Mouse (Mus musculus): ENCODE measurements around the gene Ndufs1. TPM values are rescaled to one million over a fixed set of nuclear protein-coding genes. Genes with fewer than 3 reads are reported as not detected.
A peak's percentile ranks its signal among the peaks of the same experiment; 100 is the strongest.
"Not testable (repeated sequence)": the region's sequence is repeated elsewhere in the genome, so short reads cannot be mapped to it uniquely, and the experiment has no call there.

Gene Ndufs1
- polyA plus RNA-seq, 1 experiment from 2014 or later: 125 TPM

DNA sequence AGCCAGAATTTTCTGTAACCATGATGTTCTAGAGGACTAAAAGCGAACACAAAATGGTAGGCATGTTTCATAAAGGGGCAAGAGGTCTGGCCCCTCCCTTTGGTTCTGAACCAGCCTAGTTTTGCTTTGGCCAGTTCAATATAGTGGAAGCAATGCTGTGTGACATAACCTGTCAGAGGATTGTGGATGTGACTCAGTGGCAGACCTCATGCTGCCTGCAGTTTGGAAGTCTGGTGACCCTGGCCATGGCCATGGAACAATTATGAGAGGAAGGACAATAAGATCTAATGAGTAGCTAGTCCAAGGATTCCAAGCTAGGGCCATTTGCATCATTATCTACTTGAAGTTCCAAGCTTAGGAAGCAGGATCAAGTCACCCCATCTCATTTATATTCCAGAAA, 4.8 kb upstream of the Ndufs1 start:
- Histone ChIP-seq H3K36me3 (peaks cover 17% of the 10 kb centered on the region), H3K4me3 (replicated peaks) (no peak overlapping the region), H3K4me1 (peaks cover 9% of the 10 kb centered on the region; the same call in 1 of the 2 replicates), H3K9ac (no peak overlapping the region), H3K27ac (no peak overlapping the region), H3K4me2 (no peak overlapping the region), H3K9me3 (no peaks in the 10 kb centered on the region), H3K27me3 (replicated peaks) (no peaks in the 10 kb centered on the region)
- 94% methylated on average over 1 of the region's 1 CpGs for WGBS
- ATAC-seq (ENCODE audit: insufficient read depth, low FRiP score, low read depth): no peak

- no peak overlapping the region for H3K27ac ChIP-seq
- H3K4me3 ChIP-seq (replicated peaks): no peak overlapping the region
- H3K27me3 ChIP-seq (replicated peaks): no peaks in the 10 kb centered on the region
- ATAC-seq (ENCODE audit: insufficient read depth, low FRiP score, low read depth): peak; percentile 77
- WGBS: 4% methylated on average over 3 of the region's 3 CpGs
- no peaks in the 10 kb centered on the region for H3K9me3 ChIP-seq
- no peak overlapping the region for H3K4me2 ChIP-seq
- H3K9ac ChIP-seq: no peak overlapping the region
- peaks cover 9% of the 10 kb centered on the region; the same call in 1 of the 2 replicates for H3K4me1 ChIP-seq
- H3K36me3 ChIP-seq: peaks cover 17% of the 10 kb centered on the region
These were observed 4.4 kb upstream of the Ndufs1 start for GRCm38 (mm10) chr1:63181019-63181418.

- not testable (repeated sequence) for H3K27me3 ChIP-seq (replicated peaks); ATAC-seq (ENCODE audit: insufficient read depth, low FRiP score, low read depth); H3K27ac ChIP-seq; H3K4me2 ChIP-seq; H3K9ac ChIP-seq; H3K4me3 ChIP-seq (replicated peaks); H3K9me3 ChIP-seq
- WGBS: 63% methylated on average over 4 of the region's 4 CpGs
- Histone ChIP-seq H3K36me3 (peaks cover 17% of the 10 kb centered on the region), H3K4me1 (peaks cover 11% of the 10 kb centered on the region; the same call in 1 of the 2 replicates)
These were observed 3.9 kb upstream of the Ndufs1 start for GRCm38 (mm10) chr1:63180575-63180974.

GRCm38 (mm10) chr1:63180122-63180521, 3.5 kb upstream of the Ndufs1 start:
- Histone ChIP-seq H3K9ac (no peak overlapping the region), H3K27me3 (replicated peaks) (no peaks in the 10 kb centered on the region), H3K4me1 (peaks cover 15% of the 10 kb centered on the region; the same call in 1 of the 2 replicates), H3K4me2 (no peak overlapping the region), H3K9me3 (no peaks in the 10 kb centered on the region), H3K36me3 (peaks cover 17% of the 10 kb centered on the region), H3K4me3 (replicated peaks) (no peak overlapping the region), H3K27ac (no peak overlapping the region)
- no peak for ATAC-seq (ENCODE audit: insufficient read depth, low FRiP score, low read depth)
- WGBS: 89% methylated on average over 4 of the region's 4 CpGs

GRCm38 (mm10) chr1:63178308-63178707, 1.7 kb upstream of the Ndufs1 start:
- peaks cover 19% of the 10 kb centered on the region; the same call in 1 of the 2 replicates for H3K4me1 ChIP-seq
- ATAC-seq (ENCODE audit: insufficient read depth, low FRiP score, low read depth): no peak
- 64% methylated on average over 3 of the region's 3 CpGs for WGBS
- H3K36me3 ChIP-seq: peaks cover 17% of the 10 kb centered on the region
- no peak overlapping the region for H3K9ac ChIP-seq
- no peaks in the 10 kb centered on the region for H3K27me3 ChIP-seq (replicated peaks)
- peak overlapping the region; percentile 94 for H3K4me3 ChIP-seq (replicated peaks)
- no peaks in the 10 kb centered on the region for H3K9me3 ChIP-seq
- no peak overlapping the region for H3K27ac ChIP-seq
- peak overlapping the region; percentile 60 for H3K4me2 ChIP-seq

GRCm38 (mm10) chr1:63176259-63176603, 402 bp downstream of the Ndufs1 start:
- Histone ChIP-seq H3K9me3 (no peaks in the 10 kb centered on the region), H3K4me3 (replicated peaks) (peak overlapping the region; percentile 94), H3K9ac (peak overlapping the region; percentile 89), H3K27me3 (replicated peaks) (no peaks in the 10 kb centered on the region), H3K36me3 (peaks cover 22% of the 10 kb centered on the region), H3K4me2 (peak overlapping the region; percentile 76), H3K4me1 (peaks cover 19% of the 10 kb centered on the region; the same call in 1 of the 2 replicates), H3K27ac (peak overlapping the region; percentile 83)
- under 1% methylated on average over 14 of the region's 14 CpGs for WGBS
- ATAC-seq (ENCODE audit: insufficient read depth, low FRiP score, low read depth): peak; percentile 23

GRCm38 (mm10) chr1:63175853-63176252, 780 bp downstream of the Ndufs1 start:
- Histone ChIP-seq H3K36me3 (peaks cover 24% of the 10 kb centered on the region), H3K4me1 (peaks cover 19% of the 10 kb centered on the region; the same call in 1 of the 2 replicates), H3K4me3 (replicated peaks) (peak overlapping the region; percentile 94), H3K4me2 (peak overlapping the region; percentile 76), H3K27me3 (replicated peaks) (no peaks in the 10 kb centered on the region), H3K27ac (peak overlapping the region; percentile 83), H3K9ac (peak overlapping the region; percentile 89), H3K9me3 (no peaks in the 10 kb centered on the region)
- 7% methylated on average over 11 of the region's 11 CpGs for WGBS
- no peak for ATAC-seq (ENCODE audit: insufficient read depth, low FRiP score, low read depth)

DNA sequence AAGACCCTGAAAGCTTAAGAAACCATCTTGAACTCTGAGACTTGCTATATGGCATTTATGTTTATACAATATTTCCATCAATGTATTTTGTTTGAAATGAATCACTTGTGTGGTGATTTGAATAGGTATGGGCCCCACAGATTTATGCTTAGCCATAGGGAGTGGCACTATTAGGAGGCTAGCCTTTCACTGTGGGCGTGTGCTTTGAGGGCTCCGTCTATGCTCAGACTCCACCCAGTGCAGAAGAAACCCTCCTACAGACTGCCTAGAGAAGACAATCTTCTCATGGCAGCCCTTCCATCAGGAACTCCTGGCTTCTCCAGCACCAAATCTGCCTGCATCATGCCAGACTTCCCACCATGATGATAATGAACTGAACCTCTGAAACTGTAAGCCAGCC, 8.0 kb downstream of the Ndufs1 start:
- H3K4me2 ChIP-seq: no peak overlapping the region
- H3K4me3 ChIP-seq (replicated peaks): no peak overlapping the region
- WGBS: 66% methylated on average over 2 of the region's 2 CpGs
- H3K4me1 ChIP-seq: no peaks in the 10 kb centered on the region
- H3K9ac ChIP-seq: no peak overlapping the region
- no peaks in the 10 kb centered on the region for H3K9me3 ChIP-seq
- ATAC-seq (ENCODE audit: insufficient read depth, low FRiP score, low read depth): no peak
- H3K27ac ChIP-seq: no peak overlapping the region
- peaks cover 25% of the 10 kb centered on the region for H3K36me3 ChIP-seq
- H3K27me3 ChIP-seq (replicated peaks): no peaks in the 10 kb centered on the region

DNA sequence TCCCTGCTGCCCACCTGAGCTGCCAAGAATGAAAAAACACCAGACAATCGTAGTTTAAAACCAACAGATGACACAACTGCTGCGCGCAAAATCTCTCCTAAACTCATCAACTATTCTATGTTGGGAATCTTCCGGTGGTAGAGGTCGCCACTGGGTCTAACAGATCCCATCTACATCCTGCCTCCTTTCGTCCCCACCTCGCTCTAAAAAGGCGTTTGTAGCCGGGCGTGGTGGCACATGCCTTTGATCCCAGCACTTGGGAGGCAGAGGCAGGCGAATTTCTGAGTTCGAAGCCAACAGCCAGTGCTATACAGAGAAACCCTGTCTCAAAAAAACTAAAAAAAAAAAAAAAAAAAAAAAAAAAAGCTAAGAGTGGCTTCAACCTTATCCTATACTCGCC, 36.4 kb downstream of the Ndufs1 start:
- WGBS: 93% methylated on average over 13 of the region's 13 CpGs
- no peak for ATAC-seq (ENCODE audit: insufficient read depth, low FRiP score, low read depth)

GRCm38 (mm10) chr1:63138586-63138985, 38.0 kb downstream of the Ndufs1 start:
- H3K4me3 ChIP-seq (replicated peaks); H3K9ac ChIP-seq; H3K27me3 ChIP-seq (replicated peaks); H3K4me2 ChIP-seq; H3K9me3 ChIP-seq; H3K4me1 ChIP-seq; ATAC-seq (ENCODE audit: insufficient read depth, low FRiP score, low read depth); H3K27ac ChIP-seq: not testable (repeated sequence)
- WGBS: 91% methylated on average over 1 of the region's 1 CpGs
- H3K36me3 ChIP-seq: peaks cover 18% of the 10 kb centered on the region

More for the DNA sequence above, 36.4 kb downstream of the Ndufs1 start:
- Histone ChIP-seq H3K4me2 (no peak overlapping the region), H3K9ac (no peak overlapping the region), H3K4me1 (no peaks in the 10 kb centered on the region), H3K27ac (no peak overlapping the region), H3K36me3 (peaks cover 25% of the 10 kb centered on the region), H3K27me3 (replicated peaks) (no peaks in the 10 kb centered on the region), H3K9me3 (no peaks in the 10 kb centered on the region), H3K4me3 (replicated peaks) (no peak overlapping the region)

GRCm38 (mm10) chr1:63137971-63138370, 38.7 kb downstream of the Ndufs1 start:
- Histone ChIP-seq H3K9ac (no peak overlapping the region), H3K36me3 (peaks cover 14% of the 10 kb centered on the region; the same call in 1 of the 2 replicates), H3K27me3 (replicated peaks) (no peaks in the 10 kb centered on the region), H3K4me2 (no peak overlapping the region), H3K4me1 (no peaks in the 10 kb centered on the region), H3K9me3 (no peaks in the 10 kb centered on the region), H3K27ac (no peak overlapping the region), H3K4me3 (replicated peaks) (no peak overlapping the region)
- ATAC-seq (ENCODE audit: insufficient read depth, low FRiP score, low read depth): no peak
- 74% methylated on average over 2 of the region's 2 CpGs for WGBS

- Histone ChIP-seq H3K4me2 (no peak overlapping the region), H3K9me3 (no peaks in the 10 kb centered on the region), H3K27ac (no peak overlapping the region), H3K4me3 (replicated peaks) (no peak overlapping the region), H3K4me1 (no peaks in the 10 kb centered on the region), H3K36me3 (0 out of 2 replicates have a peak, but pooled peaks cover 7% of the 10 kb centered on the region), H3K27me3 (replicated peaks) (no peaks in the 10 kb centered on the region), H3K9ac (no peak overlapping the region)
- WGBS: 77% methylated on average over 3 of the region's 3 CpGs
- no peak for ATAC-seq (ENCODE audit: insufficient read depth, low FRiP score, low read depth)
These were observed 42.1 kb downstream of the Ndufs1 start for GRCm38 (mm10) chr1:63134530-63134929.

DNA sequence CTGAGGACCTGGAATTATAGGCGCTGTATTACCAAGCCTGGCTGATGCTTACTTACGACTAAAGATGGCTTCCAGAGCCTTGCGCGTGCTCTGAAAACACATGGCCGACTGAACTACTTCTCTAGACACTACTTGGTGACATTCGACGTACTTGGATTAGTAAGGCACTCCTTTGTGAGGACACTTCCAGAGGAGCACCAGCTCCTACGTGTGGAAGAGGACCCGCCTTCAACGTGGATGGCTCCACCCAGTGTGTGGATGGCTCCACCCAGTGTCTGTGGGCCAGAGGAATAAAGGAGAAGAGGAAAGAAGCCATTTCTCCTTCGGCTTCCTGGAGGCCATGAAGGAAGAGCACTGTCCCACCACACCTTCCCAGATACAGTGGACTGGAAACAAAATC, 44.9 kb downstream of the Ndufs1 start:
- 88% methylated on average over 11 of the region's 11 CpGs for WGBS
- H3K4me3 ChIP-seq (replicated peaks): no peak overlapping the region
- H3K9me3 ChIP-seq: no peaks in the 10 kb centered on the region
- no peak overlapping the region for H3K9ac ChIP-seq
- H3K27ac ChIP-seq: no peak overlapping the region
- ATAC-seq (ENCODE audit: insufficient read depth, low FRiP score, low read depth): no peak
- H3K4me2 ChIP-seq: no peak overlapping the region
- H3K27me3 ChIP-seq (replicated peaks): no peaks in the 10 kb centered on the region
- peaks cover 4% of the 10 kb centered on the region; the same call in 1 of the 2 replicates for H3K4me1 ChIP-seq
- no peaks in the 10 kb centered on the region for H3K36me3 ChIP-seq
